Mouse (Mus musculus) ES-Bruce4 (cell line): Measurements from ENCODE around the gene Pld6. TPM values are rescaled to one million over a fixed set of nuclear protein-coding genes. Genes with fewer than 3 reads are reported as not detected.

Experiments used
- H3K27ac ChIP-seq: 2 replicates; pipeline ENCODE4 v1.5.1; 2012; ENCODE audit warnings: low read length, inconsistent platforms; ENCODE audit not compliant: insufficient read depth
- H3K27me3 ChIP-seq: 2 replicates; pipeline ENCODE4 v1.6.1; 2012; ENCODE audit warnings: mild to moderate bottlenecking, low read length, inconsistent platforms; ENCODE audit not compliant: control insufficient read depth, poor library complexity, insufficient read depth, severe bottlenecking
- H3K36me3 ChIP-seq: 2 replicates; pipeline ENCODE4 v1.6.1; 2012; ENCODE audit warnings: inconsistent platforms, mild to moderate bottlenecking, low read length, moderate library complexity; ENCODE audit not compliant: control insufficient read depth, poor library complexity, insufficient read depth, severe bottlenecking
- H3K4me1 ChIP-seq: one replicate; pipeline ENCODE4 v1.8.1; 2011; ENCODE audit warnings: low read length; ENCODE audit not compliant: control insufficient read depth, insufficient read depth
- H3K4me3 ChIP-seq: 2 replicates; pipeline ENCODE4 v1.5.1; 2011; ENCODE audit warnings: low read depth, mild to moderate bottlenecking, low read length
- H3K9ac ChIP-seq: 2 replicates; pipeline ENCODE4 v1.6.1; 2012; ENCODE audit warnings: low read depth, mild to moderate bottlenecking, inconsistent platforms; ENCODE audit not compliant: poor library complexity, severe bottlenecking
- H3K9me3 ChIP-seq: replicated peaks from 2 replicates; pipeline ENCODE4 v1.6.1; 2012; ENCODE audit warnings: mild to moderate bottlenecking, low read length, inconsistent platforms; ENCODE audit not compliant: control insufficient read depth, poor library complexity, insufficient read depth, severe bottlenecking
- CTCF ChIP-seq: IDR thresholded peaks from one replicate; pipeline ENCODE4 v1.8.1; 2011; ENCODE audit warnings: low read depth, low read length
- EP300 ChIP-seq: IDR thresholded peaks from 2 replicates; pipeline ENCODE4 v1.6.1; 2011; ENCODE audit warnings: low read depth, low read length; ENCODE audit not compliant: insufficient read depth
- POLR2A ChIP-seq: IDR thresholded peaks from one replicate; pipeline ENCODE4 v1.8.1; 2011; ENCODE audit warnings: low read length; ENCODE audit not compliant: insufficient read depth
- polyA plus RNA-seq: library from polyadenylated mRNA; stranded (reverse); fragments of >200 nt; gene quantifications from 2 replicates; pipeline ENCODE4 v1.2.4, GENCODE M21; 2011; ENCODE audit warnings: low read depth; ENCODE audit not compliant: missing spikeins, insufficient read depth, insufficient read length

Pld6 gene
- polyA plus RNA-seq, 1 experiment: 5.3 TPM

DNA sequence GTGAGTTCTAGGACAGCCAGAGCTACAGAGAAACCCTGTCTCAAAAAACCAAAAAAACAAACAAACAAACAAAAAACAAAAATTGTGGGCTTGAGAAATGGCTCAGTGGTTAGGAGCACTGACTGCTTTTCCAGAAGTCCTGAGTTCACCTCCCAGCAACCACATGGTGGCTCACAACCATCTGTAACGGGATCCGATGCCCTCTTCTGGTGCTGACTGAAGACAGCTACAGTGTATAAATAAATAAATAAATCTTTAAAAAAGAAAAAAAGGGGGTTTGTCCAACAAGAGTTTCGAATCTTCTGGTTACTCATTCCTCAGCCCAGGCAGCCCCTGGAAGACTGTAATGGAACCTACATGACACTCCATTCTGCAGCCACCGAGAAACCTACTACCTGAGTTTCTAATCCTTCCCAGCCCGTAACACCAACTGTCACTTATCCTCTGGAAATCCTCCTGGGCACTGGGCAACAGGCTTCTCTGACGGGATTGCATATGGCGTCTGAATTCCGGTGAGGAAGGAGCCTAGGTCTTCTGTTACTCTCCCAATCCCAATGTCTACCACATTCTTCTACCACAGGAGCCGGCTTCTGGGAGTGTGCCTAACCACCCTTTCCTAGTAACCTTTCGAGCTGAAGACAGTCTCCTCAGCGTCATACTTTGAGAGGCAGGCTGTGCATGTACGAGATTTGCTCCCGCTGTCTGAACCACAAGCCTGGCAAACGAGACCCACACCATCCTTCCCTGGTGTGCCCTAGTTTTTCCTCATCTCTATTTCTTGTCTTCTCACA is 20.9 kb upstream of the Pld6 start:
- Histone ChIP-seq H3K27ac (no peak overlapping the region), H3K9ac (peak overlapping the region; percentile 67)
- TF ChIP-seq EP300 (no peak), POLR2A (no peak), CTCF (peak; percentile 2)

GRCm38 (mm10) chr11:59805656-59806055 is 18.2 kb upstream of the Pld6 start:
- no peaks in the 10 kb centered on the region for H3K9me3 ChIP-seq
- peaks cover 38% of the 10 kb centered on the region for H3K36me3 ChIP-seq
- no peak for TF ChIP-seq POLR2A
- TF ChIP-seq CTCF: no peak
- no peak for TF ChIP-seq EP300
- no peaks in the 10 kb centered on the region for H3K27me3 ChIP-seq
- no peak overlapping the region for H3K27ac ChIP-seq
- no peak overlapping the region for H3K9ac ChIP-seq
- H3K4me1 ChIP-seq: peaks cover 2% of the 10 kb centered on the region
- H3K4me3 ChIP-seq: no peak overlapping the region

More for the DNA sequence above, 20.9 kb upstream of the Pld6 start:
- Histone ChIP-seq H3K4me3 (peak overlapping the region; percentile 94), H3K36me3 (peaks cover 22% of the 10 kb centered on the region), H3K27me3 (no peaks in the 10 kb centered on the region), H3K4me1 (peaks cover 6% of the 10 kb centered on the region), H3K9me3 (no peaks in the 10 kb centered on the region)

DNA sequence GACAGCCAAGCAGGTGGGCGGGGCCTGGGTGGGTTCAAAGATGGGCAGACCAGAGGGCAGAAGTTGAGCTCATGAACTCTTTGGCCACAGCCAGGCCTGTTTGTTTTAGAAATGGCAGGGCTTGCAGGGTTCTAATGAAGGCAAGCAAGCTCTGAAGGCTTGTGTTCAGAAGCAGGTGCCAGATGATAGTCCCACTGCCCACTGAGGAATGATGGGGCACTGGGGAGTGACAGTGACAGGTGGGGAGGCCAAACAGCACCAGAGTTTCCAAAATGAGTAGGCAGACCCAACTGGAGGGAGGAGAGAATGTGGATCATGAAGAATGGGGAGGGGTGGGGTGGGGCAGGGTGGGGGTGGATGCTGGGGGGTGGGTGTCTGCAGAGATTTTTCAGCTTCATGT is 17.8 kb upstream of the Pld6 start:
- no peaks in the 10 kb centered on the region for H3K27me3 ChIP-seq
- H3K9ac ChIP-seq: no peak overlapping the region
- no peaks in the 10 kb centered on the region for H3K9me3 ChIP-seq
- H3K27ac ChIP-seq: no peak overlapping the region
- TF ChIP-seq EP300 (no peak), POLR2A (no peak), CTCF (no peak)
- H3K4me1 ChIP-seq: peaks cover 2% of the 10 kb centered on the region
- peaks cover 41% of the 10 kb centered on the region for H3K36me3 ChIP-seq
- H3K4me3 ChIP-seq: no peak overlapping the region

- no peak overlapping the region for H3K9ac ChIP-seq
- TF ChIP-seq EP300: no peak
- TF ChIP-seq POLR2A: no peak
- TF ChIP-seq CTCF: no peak
- H3K27ac ChIP-seq: no peak overlapping the region
- H3K27me3 ChIP-seq: no peaks in the 10 kb centered on the region
- peaks cover 43% of the 10 kb centered on the region for H3K36me3 ChIP-seq
- H3K4me3 ChIP-seq: no peak overlapping the region
- no peaks in the 10 kb centered on the region for H3K9me3 ChIP-seq
- H3K4me1 ChIP-seq: peaks cover 2% of the 10 kb centered on the region
Measured at GRCm38 (mm10) chr11:59804409-59805110, 17.1 kb upstream of the Pld6 start.

- no peak for TF ChIP-seq POLR2A
- Histone ChIP-seq H3K4me3 (no peak overlapping the region), H3K27me3 (no peaks in the 10 kb centered on the region), H3K36me3 (peaks cover 46% of the 10 kb centered on the region), H3K9ac (no peak overlapping the region), H3K9me3 (no peaks in the 10 kb centered on the region), H3K27ac (no peak overlapping the region), H3K4me1 (peaks cover 2% of the 10 kb centered on the region)
Measured at GRCm38 (mm10) chr11:59803516-59803915, 16.1 kb upstream of the Pld6 start.

- Histone ChIP-seq H3K9ac (no peak overlapping the region), H3K4me3 (no peak overlapping the region), H3K9me3 (no peaks in the 10 kb centered on the region), H3K4me1 (peaks cover 2% of the 10 kb centered on the region), H3K27me3 (no peaks in the 10 kb centered on the region), H3K36me3 (peaks cover 51% of the 10 kb centered on the region), H3K27ac (no peak overlapping the region)
- TF ChIP-seq CTCF: no peak
- TF ChIP-seq POLR2A: no peak
- TF ChIP-seq EP300: no peak
Measured at GRCm38 (mm10) chr11:59801881-59802280, 14.4 kb upstream of the Pld6 start.
